13 mouse cellular contexts compared by ENCODE assay signal in the genomic region with DNA sequence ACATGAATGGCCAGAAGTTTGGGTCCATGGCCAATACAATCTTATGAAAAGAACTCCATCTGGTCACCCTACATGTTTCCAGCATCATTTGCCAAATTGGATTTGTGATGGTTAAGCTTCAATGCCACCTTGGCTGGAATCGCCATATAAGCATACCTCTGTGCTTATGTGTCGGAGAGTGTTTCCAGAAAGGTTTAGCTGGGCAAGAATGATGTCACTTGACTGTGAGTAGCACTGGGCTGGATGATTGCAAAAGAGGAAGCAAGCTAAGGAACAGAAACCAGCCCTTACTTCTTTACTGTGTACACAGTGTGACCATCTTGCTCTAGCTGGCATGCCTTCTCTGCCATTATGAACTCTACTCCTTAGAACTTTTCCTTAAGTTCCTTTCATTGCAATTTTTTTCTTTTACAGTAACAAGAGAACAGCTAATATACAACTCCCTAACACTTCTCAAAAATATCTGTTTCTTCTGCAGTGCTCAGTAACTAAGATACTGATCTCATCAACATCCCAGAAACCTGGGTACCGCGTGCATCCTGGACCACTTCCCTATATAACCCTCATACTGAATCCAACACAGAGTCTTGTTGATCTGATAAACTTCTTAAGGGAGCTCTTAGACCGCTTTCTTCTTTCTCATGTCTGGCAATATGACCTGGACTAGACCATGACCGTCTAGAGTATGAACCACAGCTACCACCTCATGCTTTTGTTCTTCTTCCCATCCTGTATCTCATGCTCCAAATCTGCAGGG.
DNase-seq lines count a peak whose midpoint lies in the region; ATAC-seq and TF ChIP-seq lines count a peak whose summit lies in the region.
"Had no signal": no experiment of that assay in that cellular context is flagged by ENCODE, and none has a peak within 500 bp of the region (broad histone marks: within the 10 kb centered on the region; RNA-seq: fewer than 3 reads in every experiment).

No protein-coding gene starts in this region.

- peaks cover 10% of the 10 kb centered on the region for H3K4me1 ChIP-seq in intestine, postnatal 0 days (replicated peaks; ENCODE audit: control insufficient read depth, insufficient read depth, low read length)
- peaks cover 19% of the 10 kb centered on the region for H3K4me1 ChIP-seq in intestine, embryonic 15.5 days (replicated peaks)
- peaks cover 0 to 39% of the 10 kb centered on the region in 2 experiments; a peak in 3 of 4 replicates for H3K4me1 ChIP-seq in MEL (ENCODE audit: control insufficient read depth in 1 of 2, insufficient read depth in 2 of 2, low read length in 2 of 2)

- no peak for TF ChIP-seq CTCF in intestine, postnatal 0 days (IDR thresholded peaks at IDR 0.05; ENCODE audit: low read depth)
- TF ChIP-seq CTCF in MEL (IDR thresholded peaks at IDR 0.05 in 2 of 3, conservative IDR thresholded peaks at IDR 0.05 in 1 of 3; ENCODE audit: control insufficient read depth in 1 of 3, insufficient read depth in 1 of 3, low read depth in 2 of 3, low read length in 3 of 3, poor library complexity in 1 of 3, severe bottlenecking in 1 of 3) = no peak

- no peak overlapping the region for H3K4me2 ChIP-seq in intestine, postnatal 0 days (replicated peaks; ENCODE audit: low read depth)
- no peak overlapping the region for H3K4me2 ChIP-seq in intestine, embryonic 15.5 days (replicated peaks)
- H3K4me2 ChIP-seq: midbrain, embryonic 12.5 days; neural tube, embryonic 12.5 days had no signal

- no peak overlapping the region for H3K4me3 ChIP-seq in intestine, postnatal 0 days (ENCODE audit: low read depth, low read length)
- H3K4me3 ChIP-seq in intestine, embryonic 15.5 days (replicated peaks) = no peak overlapping the region
- H3K4me3 ChIP-seq in MEL (ENCODE audit: control insufficient read depth in 1 of 2, insufficient read depth in 1 of 2, low read depth in 2 of 2, low read length in 2 of 2) = no peak overlapping the region
- H3K4me3 ChIP-seq in macrophage (ENCODE audit: inconsistent target) = no peak overlapping the region
- H3K4me3 ChIP-seq: midbrain, embryonic 12.5 days; neural tube, embryonic 12.5 days had no signal

- H3K36me3 ChIP-seq in intestine, postnatal 0 days (ENCODE audit: control insufficient read depth, insufficient read depth) = no peaks in the 10 kb centered on the region
- no peaks in the 10 kb centered on the region for H3K36me3 ChIP-seq in intestine, embryonic 15.5 days
- H3K36me3 ChIP-seq in MEL (ENCODE audit: control insufficient read depth in 1 of 2, insufficient read depth in 2 of 2, low read length in 2 of 2) (peaks cover 0 to 29% of the 10 kb centered on the region in 2 experiments; a peak in 2 of 4 replicates), macrophage (ENCODE audit: inconsistent target) (no peaks in the 10 kb centered on the region)
- H3K36me3 ChIP-seq: midbrain, embryonic 12.5 days; neural tube, embryonic 12.5 days had no signal

- no peaks in the 10 kb centered on the region for H3K9me3 ChIP-seq in intestine, postnatal 0 days (ENCODE audit: control insufficient read depth)
- H3K9me3 ChIP-seq in intestine, embryonic 15.5 days = no peaks in the 10 kb centered on the region
- H3K9me3 ChIP-seq in MEL (replicated peaks; ENCODE audit: insufficient read depth, low read length) = no peaks in the 10 kb centered on the region
- H3K9me3 ChIP-seq: midbrain, embryonic 12.5 days; neural tube, embryonic 12.5 days had no signal

- no peaks in the 10 kb centered on the region for H3K79me2 ChIP-seq in MEL (ENCODE audit: control insufficient read depth, insufficient read depth, low read length, poor library complexity)
- H3K79me2 ChIP-seq in macrophage (ENCODE audit: inconsistent target) = no peaks in the 10 kb centered on the region

- H3K27ac ChIP-seq in intestine, postnatal 0 days (ENCODE audit: low read depth, low read length) = peak overlapping the region; percentile 70; the same call in 1 of the 2 replicates
- H3K27ac ChIP-seq in intestine, embryonic 15.5 days = no peak overlapping the region
- H3K27ac ChIP-seq in MEL (ENCODE audit: control insufficient read depth, low read depth, low read length) = no peak overlapping the region
- peak overlapping the region; percentile 37 for H3K27ac ChIP-seq in macrophage
- H3K27ac ChIP-seq: midbrain, embryonic 12.5 days; neural tube, embryonic 12.5 days had no signal

- WGBS in intestine, postnatal 0 days = 87% methylated on average over 6 of the region's 6 CpGs
- WGBS in intestine, embryonic 15.5 days = 91% methylated on average over 6 of the region's 6 CpGs
- 23% methylated on average over 6 of the region's 6 CpGs for WGBS in macrophage (ENCODE audit: missing documents)

- TF ChIP-seq RAD21 in MEL (IDR thresholded peaks at IDR 0.05; ENCODE audit: low read depth, low read length) = no peak

- no peaks in the 10 kb centered on the region for H3K27me3 ChIP-seq in intestine, postnatal 0 days (replicated peaks; ENCODE audit: control insufficient read depth, insufficient read depth, low read length)
- H3K27me3 ChIP-seq in intestine, embryonic 15.5 days (replicated peaks) = no peaks in the 10 kb centered on the region
- H3K27me3 ChIP-seq in MEL (ENCODE audit: control insufficient read depth in 1 of 2, insufficient read depth in 2 of 2, low read length in 2 of 2) = no peaks in the 10 kb centered on the region
- H3K27me3 ChIP-seq: midbrain, embryonic 12.5 days; neural tube, embryonic 12.5 days had no signal

- DNase-seq in 416B (ENCODE audit: low read depth) (peak; percentile 59), MEL (ENCODE audit: low read depth, low spot score) (peak; percentile 60)
- no peak for DNase-seq in urinary bladder, adult 2 months (ENCODE audit: low spot score)
- DNase-seq in adrenal gland, postnatal 14 days = no peak
- DNase-seq: heart, postnatal 10 days; kidney, adult 9 months; thymus, postnatal 36 days had no signal

- no peak for ATAC-seq in intestine, postnatal 0 days
- no peak for ATAC-seq in intestine, embryonic 15.5 days
- ATAC-seq: hindbrain, embryonic 16.5 days had no signal

- TF ChIP-seq POLR2A in MEL (IDR thresholded peaks at IDR 0.05; ENCODE audit: control insufficient read depth in 1 of 2, insufficient read depth in 1 of 2, low read depth in 1 of 2, low read length in 2 of 2, poor library complexity in 1 of 2) = no peak

- no peak overlapping the region for H3K9ac ChIP-seq in intestine, postnatal 0 days (ENCODE audit: low read depth, low read length)
- no peak overlapping the region for H3K9ac ChIP-seq in intestine, embryonic 15.5 days
- H3K9ac ChIP-seq in MEL (ENCODE audit: control insufficient read depth, low read depth, low read length, poor library complexity, severe bottlenecking) = no peak overlapping the region
- H3K9ac ChIP-seq: midbrain, embryonic 12.5 days; neural tube, embryonic 12.5 days had no signal

- no peak for TF ChIP-seq EP300 in MEL (IDR thresholded peaks at IDR 0.05; ENCODE audit: low read depth in 1 of 2, low read length in 2 of 2)

TF ChIP-seq in MEL, 35 proteins besides CTCF, POLR2A, EP300 and RAD21:
- TF ChIP-seq ZKSCAN1 (IDR thresholded peaks at IDR 0.05; ENCODE audit: low read depth, low read length) (peak; percentile 32; the same call in 1 of the 2 replicates), MEF2A (IDR thresholded peaks at IDR 0.05; ENCODE audit: extremely low read depth, insufficient replicate concordance, low read depth, low read length, poor library complexity, severe bottlenecking) (no peak), JUND (IDR thresholded peaks at IDR 0.05; ENCODE audit: low read depth, low read length) (no peak)
TF ChIP-seq in MEL: peak in this region for 1.

Comparison
In these comparisons a context has a peak if more than half of its experiments do, and no peak if none do; other contexts are left out.
1. H3K27ac ChIP-seq: peak in intestine, postnatal 0 days (single experiment) and macrophage (single experiment); none in intestine, embryonic 15.5 days (single experiment) and MEL (single experiment).
2. DNase-seq: peak in 416B (single experiment) and MEL (single experiment); none in urinary bladder, adult 2 months (single experiment) and adrenal gland, postnatal 14 days (single experiment).